Mouse (Mus musculus): Measurements from ENCODE around the gene Myo18a. TPM values are rescaled to one million over a fixed set of nuclear protein-coding genes. Genes with fewer than 3 reads are reported as not detected.
A peak's percentile ranks its signal among the peaks of the same experiment; 100 is the strongest.

Myo18a gene
- total RNA-seq, 2 experiments from 2014 or later = 329 to 377 TPM

GRCm38 (mm10) chr11:77795216-77795615 lies 32.2 kb downstream of the Myo18a start:
- DNase-seq = no peak

- DNase-seq = no peak
Observed at GRCm38 (mm10) chr11:77800491-77800868, 37.4 kb downstream of the Myo18a start.

DNA sequence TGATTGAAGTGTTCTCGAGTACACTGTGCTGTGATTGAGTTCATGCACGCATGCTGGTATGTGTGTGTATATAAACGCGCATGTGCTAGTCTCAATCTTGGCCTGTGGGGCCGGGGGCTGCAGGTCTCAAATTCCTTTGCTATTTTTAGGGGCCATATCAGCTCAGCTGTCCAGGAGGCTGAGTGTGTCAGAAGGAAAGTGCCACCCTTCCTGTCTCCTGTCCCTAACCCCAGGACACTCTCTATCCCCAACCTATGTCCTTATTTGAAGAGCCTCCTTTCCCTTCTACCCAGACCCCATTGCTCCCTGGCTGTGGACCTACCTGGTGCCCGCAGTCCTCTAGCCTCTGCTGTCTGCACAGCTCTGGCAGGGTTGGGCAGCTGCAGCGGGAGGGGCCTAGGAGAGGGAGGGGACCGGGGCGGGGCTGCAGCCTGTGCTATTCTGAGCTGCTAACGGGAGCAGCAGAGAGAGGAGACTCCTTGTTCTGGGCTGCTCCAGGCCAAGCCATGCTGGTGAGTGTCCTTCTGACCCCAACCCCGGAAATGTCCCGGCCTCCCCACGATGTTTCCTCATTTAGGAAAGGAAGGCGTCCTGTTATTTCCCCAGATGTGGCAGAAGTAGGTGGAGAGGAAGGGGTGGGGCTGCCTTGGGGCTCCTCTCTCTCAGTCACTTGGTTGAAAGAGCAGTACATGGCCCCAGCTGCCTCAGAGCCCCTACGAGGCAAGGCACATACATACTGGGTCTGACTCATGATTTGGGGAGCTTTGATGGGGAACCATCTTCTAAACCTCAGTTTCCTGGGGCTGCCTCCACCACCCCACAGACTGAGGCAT lies 38.0 kb downstream of the Myo18a start:
- peak; percentile 93 for DNase-seq

GRCm38 (mm10) chr11:77802341-77802865 lies 39.4 kb downstream of the Myo18a start:
- peak; percentile 84 for DNase-seq

DNA sequence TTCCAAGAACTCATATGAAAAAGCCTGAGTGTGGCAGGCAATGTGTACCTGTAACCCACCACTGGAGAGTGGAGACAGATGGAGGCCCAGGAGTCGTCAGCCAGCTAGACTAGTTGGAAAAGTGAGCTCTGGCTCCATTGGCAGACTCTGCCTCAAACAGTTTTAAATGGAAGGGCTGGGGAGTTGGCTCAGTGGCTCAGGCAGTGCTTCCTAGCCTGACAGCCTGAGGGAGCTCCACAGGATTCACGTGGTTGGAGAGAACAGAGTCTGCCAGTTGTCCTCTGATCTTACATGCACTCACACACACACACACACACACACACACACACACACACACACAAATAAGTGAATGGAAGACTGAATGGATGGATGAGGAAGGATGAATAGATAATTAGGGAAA lies 43.2 kb downstream of the Myo18a start:
- DNase-seq = peak; percentile 56

DNA sequence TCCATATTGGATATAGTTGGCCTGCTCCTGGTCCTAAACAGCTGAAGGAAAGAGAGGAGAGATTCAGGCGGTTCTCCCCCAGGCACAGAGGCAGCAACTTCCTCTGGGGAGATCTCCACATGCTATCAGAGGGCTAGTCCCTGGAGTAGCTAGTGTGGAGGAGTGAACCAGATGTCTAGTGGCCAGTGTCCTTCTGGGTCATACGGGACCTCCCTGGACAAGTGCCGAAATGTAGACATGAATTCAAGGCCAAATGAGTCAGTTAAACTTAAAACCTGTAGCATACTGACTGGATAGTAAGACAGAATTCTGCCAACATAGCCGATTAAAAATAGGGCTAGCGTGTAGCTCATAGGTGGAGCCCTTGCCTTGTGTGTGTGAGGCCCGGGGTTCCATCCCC lies 43.8 kb downstream of the Myo18a start:
- no peak for DNase-seq

GRCm38 (mm10) chr11:77808051-77808465 lies 45.0 kb downstream of the Myo18a start:
- peak; percentile 58 for DNase-seq

- no peak for DNase-seq
Observed at GRCm38 (mm10) chr11:77809215-77809614, 46.2 kb downstream of the Myo18a start.

- no peak for DNase-seq
Observed at GRCm38 (mm10) chr11:77810018-77810417, 47.0 kb downstream of the Myo18a start.

DNA sequence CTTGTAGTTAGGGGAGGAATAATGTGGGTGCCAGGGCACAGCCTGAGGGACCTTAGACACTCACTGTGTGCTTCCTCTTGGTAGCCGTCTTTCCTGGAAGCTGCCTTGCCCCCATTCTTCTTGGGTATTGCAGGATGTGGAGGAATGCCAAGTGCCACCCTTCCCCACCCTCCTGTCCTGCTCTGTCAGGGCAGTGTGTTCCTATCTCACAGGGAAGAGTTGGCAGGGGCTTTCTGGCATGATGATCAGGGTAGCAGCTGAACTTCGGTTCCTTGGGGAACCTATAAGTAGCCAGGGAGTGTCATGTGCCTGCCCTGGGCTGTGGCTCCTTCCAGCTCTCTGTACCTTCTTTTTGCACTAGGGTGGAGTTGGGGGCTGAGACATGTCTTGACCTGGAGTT lies 50.9 kb downstream of the Myo18a start:
- peak; percentile 82 for DNase-seq

DNA sequence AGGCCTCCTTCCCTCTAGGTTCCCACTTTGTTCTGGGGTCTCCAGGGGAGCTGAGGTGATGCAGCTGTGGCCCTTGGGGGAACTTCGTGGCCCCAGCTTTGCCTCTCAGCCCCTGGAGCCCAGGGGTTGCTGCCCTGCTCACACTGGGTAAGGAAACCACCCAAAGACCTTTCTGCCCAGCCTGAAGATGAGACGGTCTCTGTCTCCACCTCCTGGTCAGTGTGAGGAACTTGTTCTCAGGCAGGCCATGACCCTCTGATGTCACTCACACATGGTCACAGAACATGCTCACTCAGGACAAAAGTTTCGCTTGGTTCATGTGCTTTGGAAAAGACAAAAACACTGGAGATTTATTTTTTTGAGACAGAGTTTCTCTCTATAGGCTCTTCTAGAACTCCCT lies 53.0 kb downstream of the Myo18a start:
- peak; percentile 73 for DNase-seq

DNA sequence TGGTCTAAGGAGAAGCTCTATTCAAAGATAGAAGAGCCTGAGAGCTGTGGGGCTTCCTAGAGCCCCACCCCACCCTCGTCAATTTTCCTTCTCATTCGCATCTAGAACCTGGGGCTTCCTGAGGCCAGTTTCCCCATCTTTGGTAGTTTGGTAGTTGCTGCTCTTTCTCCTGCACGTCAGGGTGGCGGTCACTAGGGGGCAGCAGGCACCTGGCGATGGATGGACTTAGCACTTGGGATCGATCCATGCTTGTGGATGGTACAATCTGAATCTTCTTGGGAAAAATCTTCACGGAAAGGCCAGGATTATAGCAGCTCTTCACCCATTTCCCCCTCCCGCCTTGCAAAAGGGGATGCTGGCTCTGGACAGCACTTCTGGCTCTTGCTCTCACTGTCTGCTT lies 58.6 kb downstream of the Myo18a start:
- DNase-seq = no peak

- DNase-seq = no peak
Observed at GRCm38 (mm10) chr11:77822781-77823180, 59.7 kb downstream of the Myo18a start.

DNA sequence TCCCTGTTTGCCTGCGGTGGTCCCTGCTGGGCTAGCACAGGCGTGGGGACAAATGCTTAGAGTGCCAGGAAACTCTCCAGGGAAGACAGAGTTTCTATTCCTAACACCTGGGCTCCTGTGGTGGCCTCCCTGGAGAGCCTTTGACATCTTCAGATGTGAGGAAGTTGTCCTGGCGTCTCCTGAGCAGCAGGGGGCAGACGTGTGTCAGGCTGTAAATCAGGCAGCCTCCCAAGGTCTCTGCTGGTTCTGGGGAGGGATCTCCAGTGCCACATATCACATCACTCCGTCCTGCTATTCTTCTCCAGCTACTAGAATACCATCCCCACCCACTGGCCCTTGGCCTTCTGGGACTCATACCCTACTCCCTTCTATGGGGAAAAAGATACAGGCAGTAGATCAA lies 62.8 kb downstream of the Myo18a start:
- peak; percentile 44 for DNase-seq

- DNase-seq = no peak
Observed at GRCm38 (mm10) chr11:77826311-77826710, 63.3 kb downstream of the Myo18a start.

- no peak for DNase-seq
Observed at GRCm38 (mm10) chr11:77827241-77827995, 64.4 kb downstream of the Myo18a start.

DNA sequence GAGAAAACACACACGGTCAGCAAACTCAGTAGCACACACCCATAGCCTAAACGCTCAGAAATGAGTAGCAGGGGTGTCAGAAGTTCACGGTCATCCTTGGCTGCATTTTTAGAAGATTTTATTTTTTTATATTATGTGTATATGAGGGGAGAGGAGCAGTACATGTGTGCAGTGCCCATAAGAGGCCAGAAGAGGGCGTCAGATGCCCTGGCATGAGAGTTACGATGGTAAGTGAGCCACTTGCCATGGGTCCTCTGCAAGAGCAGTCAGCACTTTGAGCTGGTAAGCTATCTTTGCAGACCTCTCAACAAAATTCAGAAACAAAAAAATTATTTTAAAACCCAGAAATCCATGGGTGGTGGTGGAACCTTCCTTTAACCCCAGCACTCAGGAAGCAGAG lies 65.1 kb downstream of the Myo18a start:
- no peak for DNase-seq

DNA sequence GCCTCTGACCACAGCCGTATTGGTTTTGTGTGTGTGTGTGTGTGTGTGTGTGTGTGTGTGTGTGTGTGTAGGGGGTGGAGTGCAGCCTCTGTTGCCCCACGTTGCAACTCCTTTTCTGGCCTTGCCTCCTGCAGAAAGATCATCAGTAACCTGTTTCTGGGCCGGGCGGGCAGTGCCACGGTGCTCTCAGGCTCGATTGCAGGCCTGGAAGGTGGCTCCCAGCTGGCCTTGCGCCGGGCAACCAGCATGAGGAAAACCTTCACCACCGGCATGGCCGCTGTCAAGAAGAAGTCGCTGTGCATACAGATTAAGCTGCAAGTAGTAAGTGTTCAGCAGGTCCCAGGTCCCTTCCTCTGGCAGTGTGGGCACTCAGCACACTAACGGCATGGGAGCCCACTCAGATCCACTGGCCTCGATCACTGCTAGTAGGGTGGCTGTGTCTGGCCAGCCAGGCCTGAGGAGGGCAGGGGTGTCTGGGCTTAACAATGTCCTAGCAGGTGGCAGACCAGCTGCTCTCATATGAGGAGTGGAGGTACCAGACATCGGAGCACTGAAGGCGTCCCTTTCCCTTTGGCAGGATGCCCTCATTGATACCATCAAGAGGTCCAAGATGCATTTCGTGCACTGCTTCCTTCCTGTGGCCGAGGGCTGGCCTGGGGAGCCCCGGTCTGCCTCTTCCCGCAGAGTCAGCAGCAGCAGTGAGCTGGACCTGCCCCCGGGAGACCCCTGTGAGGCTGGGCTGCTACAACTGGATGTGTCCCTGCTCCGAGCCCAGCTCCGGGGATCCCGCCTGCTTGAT lies 66.2 kb downstream of the Myo18a start:
- no peak for DNase-seq

DNA sequence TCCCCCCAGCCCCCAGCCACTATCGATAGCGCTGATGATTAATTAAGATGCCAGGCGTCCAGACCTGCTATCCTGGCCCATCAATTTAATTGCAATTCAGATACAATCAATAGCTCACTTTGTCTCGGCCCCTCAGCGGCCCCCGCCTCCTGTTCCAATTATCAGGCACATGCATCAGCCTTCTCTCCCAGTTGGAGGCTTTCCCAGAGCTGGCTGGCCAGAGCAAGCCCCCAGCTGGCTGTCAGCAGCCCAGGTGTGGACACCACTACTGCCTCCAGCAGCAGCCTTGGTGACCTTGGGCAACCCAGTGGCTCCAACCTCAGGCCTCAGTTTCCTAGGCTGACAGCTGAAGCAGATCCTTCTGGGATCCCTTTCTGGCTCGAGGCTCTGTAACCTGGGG lies 67.8 kb downstream of the Myo18a start:
- DNase-seq = no peak

DNA sequence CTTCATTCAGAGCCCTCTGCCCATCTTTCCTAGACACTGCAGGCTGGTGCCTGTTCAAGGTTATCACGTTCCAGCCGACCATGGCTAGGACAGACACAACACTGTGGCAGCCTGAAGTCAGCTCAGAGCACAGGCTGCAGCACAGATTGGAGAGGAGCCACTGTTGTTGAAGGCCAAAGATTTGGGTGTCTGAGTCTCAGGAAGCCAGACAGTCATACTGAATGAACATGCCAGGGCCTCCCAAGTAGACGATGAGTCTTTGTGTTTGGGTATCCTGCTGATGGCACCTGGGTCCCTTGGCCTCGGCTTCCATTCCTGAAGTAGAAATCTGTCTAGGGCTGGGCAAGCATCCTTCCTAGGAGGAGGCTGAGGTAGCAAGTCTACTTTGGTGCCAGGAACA lies 69.5 kb downstream of the Myo18a start:
- no peak for DNase-seq

DNA sequence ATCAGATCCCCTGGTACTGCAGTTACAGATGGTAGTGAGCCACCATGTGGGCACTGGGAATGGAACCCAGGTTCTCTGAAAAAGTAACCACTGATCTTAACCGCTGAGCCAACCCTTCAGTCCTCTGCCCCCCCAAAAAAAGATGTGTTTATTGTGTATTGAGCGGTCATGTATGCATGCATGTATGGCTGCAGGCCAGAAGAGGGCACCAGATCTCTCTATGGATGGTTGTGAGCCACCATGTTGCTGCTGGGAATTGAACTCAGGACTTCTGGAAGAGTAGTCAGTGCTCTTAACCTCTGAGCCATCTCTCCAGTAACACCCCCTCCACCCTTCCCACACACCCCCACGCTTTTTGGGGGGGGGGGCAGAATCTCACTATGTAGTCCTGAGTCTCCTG lies 72.1 kb downstream of the Myo18a start:
- DNase-seq = no peak

- no peak for DNase-seq
Observed at GRCm38 (mm10) chr11:77836290-77836689, 73.2 kb downstream of the Myo18a start.

DNA sequence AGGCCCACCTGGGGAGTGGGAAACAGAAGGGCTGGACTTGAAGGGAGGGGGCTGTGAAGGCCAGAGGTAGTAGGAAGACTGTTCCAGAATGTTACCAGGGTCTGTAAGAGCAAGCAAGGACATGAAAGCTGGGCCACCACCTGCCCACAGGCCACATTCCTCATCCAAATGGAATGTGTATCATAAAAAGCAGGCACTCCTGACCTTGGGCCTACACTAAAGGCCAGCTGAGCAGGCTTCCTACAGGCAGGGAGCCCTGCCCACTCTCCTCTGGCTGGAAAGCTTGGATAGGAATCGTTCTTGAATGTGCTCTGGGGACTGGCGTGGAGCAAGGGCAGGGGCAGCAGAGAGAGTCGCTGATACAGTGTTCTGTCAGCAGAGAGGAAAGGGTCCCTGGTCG lies 73.7 kb downstream of the Myo18a start:
- DNase-seq = no peak

All from gastrocnemius, postnatal 25 days (tissue).